Mouse (Mus musculus): Measurements from ENCODE around the gene Nkx2-2. TPM values are rescaled to one million over a fixed set of nuclear protein-coding genes. Genes with fewer than 3 reads are reported as not detected.

The Nkx2-2 gene
- polyA plus RNA-seq, 1 experiment from 2014 or later = 1.5 TPM

DNA sequence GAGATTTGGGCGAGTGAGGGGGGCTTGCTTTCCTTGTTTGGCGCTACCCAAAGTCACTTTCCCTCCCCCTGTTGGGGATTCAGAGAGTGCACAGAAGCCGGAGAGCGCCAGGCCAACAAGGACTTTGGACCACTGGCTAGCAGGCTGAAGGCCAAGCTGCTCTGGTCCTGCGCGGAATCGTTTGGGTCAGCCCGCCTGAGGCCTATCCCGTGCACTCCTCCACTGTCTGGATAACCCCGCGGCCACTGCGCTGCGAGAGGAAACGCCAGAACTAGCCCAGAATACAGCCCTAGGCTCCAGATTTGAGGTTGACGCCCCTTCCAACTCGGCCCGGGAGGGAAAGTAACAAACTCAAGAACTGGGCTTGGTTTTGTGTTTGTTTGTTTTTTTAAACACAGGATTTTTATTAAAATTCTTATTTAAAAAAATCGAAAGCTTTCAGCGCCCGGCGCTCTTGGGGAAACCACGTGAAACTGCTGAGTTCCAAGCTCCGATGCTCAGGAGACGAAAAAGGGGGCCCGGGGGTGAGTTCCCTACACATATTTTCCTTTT lies 11.3 kb downstream of the Nkx2-2 start:
- H3K27me3 ChIP-seq (ENCODE audit: control insufficient read depth, insufficient read depth, low read length) = peaks cover 86% of the 10 kb centered on the region
- 0 out of 2 replicates have a peak overlapping the region, but pooled peaks have one; percentile 0 for H3K4me3 ChIP-seq (replicated peaks; ENCODE audit: low read length)
- H3K9me3 ChIP-seq (replicated peaks; ENCODE audit: control insufficient read depth, low read length) = no peaks in the 10 kb centered on the region
- peaks cover 19% of the 10 kb centered on the region; the same call in 1 of the 2 replicates for H3K4me1 ChIP-seq (ENCODE audit: control insufficient read depth, insufficient read depth, low read length)
- no peak overlapping the region for H3K27ac ChIP-seq (ENCODE audit: low read length)
- no peak overlapping the region for H3K4me2 ChIP-seq (ENCODE audit: low read depth, low read length)
- 10% methylated on average over 25 of the region's 25 CpGs for WGBS
- H3K36me3 ChIP-seq (ENCODE audit: control insufficient read depth, insufficient read depth, low read length) = no peaks in the 10 kb centered on the region
- no peak for ATAC-seq (ENCODE audit: insufficient read depth, low FRiP score)
- H3K9ac ChIP-seq (ENCODE audit: low read length) = no peak overlapping the region

DNA sequence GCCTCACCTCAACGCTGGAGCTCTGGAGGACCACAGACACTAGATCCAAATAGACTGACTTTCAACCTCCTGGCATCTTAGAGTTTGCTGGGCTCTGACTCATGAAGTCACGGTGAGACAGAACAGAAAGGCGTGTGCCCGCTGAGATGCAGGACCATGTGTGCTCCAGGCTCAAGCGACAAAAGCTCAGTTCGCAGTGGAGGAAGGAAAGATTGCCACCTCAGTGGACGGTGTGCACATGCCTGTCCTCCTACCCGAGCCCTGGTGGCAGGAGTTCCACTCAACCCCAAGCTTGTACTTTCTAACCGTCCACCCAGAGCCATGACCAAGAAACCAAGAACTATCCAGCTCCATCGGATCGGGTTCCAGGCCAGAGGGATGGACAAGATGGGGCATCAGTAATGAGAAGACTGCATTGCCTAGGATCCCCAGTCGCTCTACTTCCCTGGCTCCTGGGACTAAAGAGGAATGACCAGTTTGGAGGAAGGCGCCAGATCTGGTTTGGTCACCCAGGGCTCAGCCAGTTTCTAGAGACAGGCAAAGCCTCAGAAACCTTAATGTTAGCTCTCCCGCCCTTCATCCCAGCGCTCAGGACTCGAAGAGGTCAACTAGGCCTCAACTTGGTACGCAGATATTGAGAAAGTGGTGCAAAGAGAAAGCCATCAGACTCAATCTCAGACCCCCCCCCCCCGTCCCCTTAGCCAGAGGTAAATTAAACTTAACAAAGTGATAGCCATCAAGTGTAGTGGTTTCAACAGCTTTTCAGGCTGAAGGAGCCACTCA lies 11.9 kb downstream of the Nkx2-2 start:
- Histone ChIP-seq H3K4me2 (ENCODE audit: low read depth, low read length) (no peak overlapping the region), H3K27me3 (ENCODE audit: control insufficient read depth, insufficient read depth, low read length) (peaks cover 81% of the 10 kb centered on the region), H3K4me1 (ENCODE audit: control insufficient read depth, insufficient read depth, low read length) (peaks cover 19% of the 10 kb centered on the region; the same call in 1 of the 2 replicates), H3K9me3 (replicated peaks; ENCODE audit: control insufficient read depth, low read length) (no peaks in the 10 kb centered on the region), H3K36me3 (ENCODE audit: control insufficient read depth, insufficient read depth, low read length) (no peaks in the 10 kb centered on the region), H3K9ac (ENCODE audit: low read length) (no peak overlapping the region), H3K27ac (ENCODE audit: low read length) (no peak overlapping the region), H3K4me3 (replicated peaks; ENCODE audit: low read length) (no peak overlapping the region)
- ATAC-seq (ENCODE audit: insufficient read depth, low FRiP score) = no peak
- WGBS = 21% methylated on average over 18 of the region's 18 CpGs

DNA sequence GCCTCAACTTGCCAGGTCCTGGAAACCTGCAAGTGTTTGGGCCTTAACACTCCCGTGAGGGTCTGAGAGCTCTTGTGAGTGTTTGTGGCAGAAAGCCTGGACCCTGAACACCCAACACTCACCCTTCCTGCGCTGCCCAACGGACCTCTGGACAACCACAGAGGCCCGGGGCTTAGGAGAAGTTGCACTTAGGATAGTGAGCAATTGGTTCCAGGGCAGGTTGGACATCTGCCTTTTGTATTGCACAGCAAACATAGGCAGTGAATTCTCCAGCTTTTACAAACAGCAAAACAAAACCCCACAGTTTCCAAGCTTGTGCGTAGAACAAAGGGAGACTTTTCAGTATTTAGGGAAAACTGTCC lies 12.8 kb downstream of the Nkx2-2 start:
- Histone ChIP-seq H3K4me2 (ENCODE audit: low read depth, low read length) (no peak overlapping the region), H3K27me3 (ENCODE audit: control insufficient read depth, insufficient read depth, low read length) (peaks cover 80% of the 10 kb centered on the region), H3K9ac (ENCODE audit: low read length) (no peak overlapping the region), H3K36me3 (ENCODE audit: control insufficient read depth, insufficient read depth, low read length) (no peaks in the 10 kb centered on the region), H3K4me3 (replicated peaks; ENCODE audit: low read length) (no peak overlapping the region), H3K4me1 (ENCODE audit: control insufficient read depth, insufficient read depth, low read length) (peaks cover 19% of the 10 kb centered on the region; the same call in 1 of the 2 replicates), H3K27ac (ENCODE audit: low read length) (no peak overlapping the region), H3K9me3 (replicated peaks; ENCODE audit: control insufficient read depth, low read length) (no peaks in the 10 kb centered on the region)
- ATAC-seq (ENCODE audit: insufficient read depth, low FRiP score) = no peak
- 16% methylated on average over 5 of the region's 5 CpGs for WGBS

DNA sequence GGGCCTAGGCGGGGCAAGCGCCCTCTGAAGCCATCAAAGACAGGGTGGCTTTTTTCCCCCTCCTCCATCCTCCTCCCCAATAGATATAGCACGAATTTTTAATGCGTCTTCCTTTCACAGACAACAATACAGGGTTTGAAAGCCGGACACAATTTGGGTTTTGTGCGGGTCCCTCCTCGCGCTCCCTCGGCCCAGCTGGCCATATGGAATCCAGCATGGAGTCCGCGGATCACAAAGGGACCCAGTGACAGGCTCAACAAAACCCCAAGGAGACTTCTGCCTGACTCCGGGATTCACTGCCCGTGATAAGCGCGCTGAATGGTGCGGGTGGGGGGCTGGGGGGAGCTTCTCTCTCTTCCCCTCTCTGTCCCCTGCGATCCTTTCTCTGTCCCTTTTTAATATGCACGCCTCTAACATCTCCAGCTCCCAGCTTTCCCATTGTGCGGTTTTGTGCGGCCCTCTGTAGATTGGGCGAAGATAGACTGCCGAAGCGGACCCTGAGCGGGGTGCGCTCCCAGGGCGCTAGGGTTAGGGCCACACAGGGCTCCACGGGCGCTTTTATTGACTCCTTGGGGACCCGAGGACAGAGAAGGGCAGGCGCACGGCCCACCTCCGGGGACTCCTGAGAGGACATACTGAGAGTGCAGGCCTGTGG lies 13.3 kb downstream of the Nkx2-2 start:
- H3K4me1 ChIP-seq (ENCODE audit: control insufficient read depth, insufficient read depth, low read length) = peaks cover 19% of the 10 kb centered on the region; the same call in 1 of the 2 replicates
- ATAC-seq (ENCODE audit: insufficient read depth, low FRiP score) = no peak
- WGBS = 9% methylated on average over 32 of the region's 32 CpGs
- H3K27ac ChIP-seq (ENCODE audit: low read length) = no peak overlapping the region
- H3K36me3 ChIP-seq (ENCODE audit: control insufficient read depth, insufficient read depth, low read length) = no peaks in the 10 kb centered on the region
- H3K9ac ChIP-seq (ENCODE audit: low read length) = no peak overlapping the region
- no peak overlapping the region for H3K4me3 ChIP-seq (replicated peaks; ENCODE audit: low read length)
- peaks cover 75% of the 10 kb centered on the region for H3K27me3 ChIP-seq (ENCODE audit: control insufficient read depth, insufficient read depth, low read length)
- no peaks in the 10 kb centered on the region for H3K9me3 ChIP-seq (replicated peaks; ENCODE audit: control insufficient read depth, low read length)
- no peak overlapping the region for H3K4me2 ChIP-seq (ENCODE audit: low read depth, low read length)

DNA sequence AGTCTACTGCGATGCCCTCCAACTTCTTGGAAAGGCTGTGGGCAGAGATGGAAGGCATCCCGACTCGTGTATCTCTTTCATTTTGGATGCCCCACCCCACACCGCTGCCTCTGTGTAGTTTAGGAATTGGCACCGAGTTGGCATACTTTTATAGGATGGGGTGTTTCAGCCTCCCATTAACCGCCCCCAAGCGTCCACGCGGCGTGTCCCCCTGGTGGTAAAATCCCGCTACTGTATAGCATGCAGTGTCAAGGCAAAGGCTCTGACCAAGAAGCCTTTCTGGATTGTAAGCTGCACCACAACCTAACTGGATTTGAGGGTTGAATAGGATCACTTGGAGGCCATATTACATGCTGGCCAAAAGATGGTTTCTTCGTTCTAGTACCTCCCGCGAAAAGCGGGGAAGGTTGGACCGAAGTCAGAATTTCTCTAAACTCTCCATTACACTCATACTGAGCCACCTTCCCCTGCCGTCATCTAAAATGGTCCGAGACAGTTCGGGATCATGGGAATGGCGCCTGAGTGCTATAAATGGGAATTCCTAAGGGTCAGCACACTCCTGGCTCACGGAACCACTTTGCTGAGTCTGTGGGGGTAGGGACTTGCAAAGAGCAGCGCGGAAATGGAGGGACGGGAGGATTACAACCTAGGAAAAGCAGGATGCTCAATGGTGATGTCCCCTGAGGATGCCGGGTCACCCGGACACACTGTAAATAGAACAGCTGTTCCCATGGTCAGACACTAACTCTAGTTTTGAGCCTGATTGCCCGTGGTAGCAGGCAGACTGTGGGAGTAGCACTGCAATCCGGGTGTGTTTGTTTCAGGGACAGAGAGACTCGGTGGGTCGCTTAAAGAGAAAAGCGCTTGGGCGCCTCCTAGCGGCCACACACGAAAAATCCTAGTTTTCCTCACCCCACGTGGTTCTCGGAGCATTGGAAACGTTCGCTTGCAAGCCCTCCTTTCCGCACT lies 15.7 kb downstream of the Nkx2-2 start:
- 0 out of 2 replicates have a peak, but pooled peaks cover 8% of the 10 kb centered on the region for H3K4me1 ChIP-seq (ENCODE audit: control insufficient read depth, insufficient read depth, low read length)
- H3K27ac ChIP-seq (ENCODE audit: low read length) = no peak overlapping the region
- H3K9me3 ChIP-seq (replicated peaks; ENCODE audit: control insufficient read depth, low read length) = no peaks in the 10 kb centered on the region
- peaks cover 58% of the 10 kb centered on the region for H3K27me3 ChIP-seq (ENCODE audit: control insufficient read depth, insufficient read depth, low read length)
- no peak overlapping the region for H3K9ac ChIP-seq (ENCODE audit: low read length)
- H3K36me3 ChIP-seq (ENCODE audit: control insufficient read depth, insufficient read depth, low read length) = no peaks in the 10 kb centered on the region
- peak overlapping the region; percentile 24 for H3K4me3 ChIP-seq (replicated peaks; ENCODE audit: low read length)
- ATAC-seq (ENCODE audit: insufficient read depth, low FRiP score) = peak; percentile 68; the same call in 1 of the 2 replicates
- WGBS = under 1% methylated on average over 39 of the region's 39 CpGs
- peak overlapping the region; percentile 49 for H3K4me2 ChIP-seq (ENCODE audit: low read depth, low read length)

DNA sequence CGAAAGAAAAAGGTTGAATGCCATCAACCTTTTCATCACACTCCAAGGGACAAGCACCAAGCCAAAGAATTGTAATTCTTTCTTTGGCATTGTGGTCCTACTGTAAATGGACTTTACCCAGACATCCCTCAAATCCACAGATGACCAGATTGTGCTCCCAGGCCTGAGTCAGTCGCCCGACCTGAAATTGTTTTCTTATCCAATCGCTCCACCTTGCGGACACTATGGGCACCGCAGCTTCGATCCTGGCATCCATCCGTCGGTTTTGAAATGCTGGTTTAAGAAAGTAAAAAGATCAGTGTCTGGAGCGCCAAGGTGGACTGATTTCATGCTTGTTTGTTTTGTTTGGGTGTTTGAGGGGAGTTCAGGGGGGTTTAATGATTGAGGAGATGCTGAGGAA lies 16.4 kb downstream of the Nkx2-2 start:
- ATAC-seq (ENCODE audit: insufficient read depth, low FRiP score) = no peak
- Histone ChIP-seq H3K9ac (ENCODE audit: low read length) (no peak overlapping the region), H3K4me1 (ENCODE audit: control insufficient read depth, insufficient read depth, low read length) (0 out of 2 replicates have a peak, but pooled peaks cover 8% of the 10 kb centered on the region), H3K4me3 (replicated peaks; ENCODE audit: low read length) (peak overlapping the region; percentile 24), H3K27ac (ENCODE audit: low read length) (no peak overlapping the region), H3K4me2 (ENCODE audit: low read depth, low read length) (peak overlapping the region; percentile 49), H3K9me3 (replicated peaks; ENCODE audit: control insufficient read depth, low read length) (no peaks in the 10 kb centered on the region), H3K27me3 (ENCODE audit: control insufficient read depth, insufficient read depth, low read length) (peaks cover 51% of the 10 kb centered on the region), H3K36me3 (ENCODE audit: control insufficient read depth, insufficient read depth, low read length) (no peaks in the 10 kb centered on the region)
- WGBS = 9% methylated on average over 10 of the region's 10 CpGs

DNA sequence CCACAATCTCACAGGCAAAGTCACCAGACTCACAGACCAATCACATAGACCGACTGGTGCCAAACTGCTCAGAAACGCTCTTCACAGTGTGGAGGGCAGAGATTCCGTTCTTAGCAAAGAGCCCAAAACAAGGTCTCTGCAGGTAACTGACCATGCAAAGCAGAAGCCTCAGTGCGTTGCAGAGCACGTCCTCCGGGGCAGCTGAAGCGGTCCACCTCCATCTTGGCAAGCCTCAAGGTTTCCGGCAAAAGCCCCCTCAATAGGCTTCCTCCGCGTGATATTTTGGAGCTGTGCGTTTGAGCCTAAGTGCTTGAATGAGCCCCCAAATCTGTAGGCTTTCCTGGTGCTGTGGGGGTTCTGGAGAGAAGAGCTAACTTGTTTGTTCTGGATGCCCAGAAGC lies 18.7 kb downstream of the Nkx2-2 start:
- 83% methylated on average over 11 of the region's 11 CpGs for WGBS
- Histone ChIP-seq H3K27me3 (ENCODE audit: control insufficient read depth, insufficient read depth, low read length) (peaks cover 28% of the 10 kb centered on the region), H3K4me2 (ENCODE audit: low read depth, low read length) (no peak overlapping the region), H3K27ac (ENCODE audit: low read length) (no peak overlapping the region), H3K4me3 (replicated peaks; ENCODE audit: low read length) (no peak overlapping the region), H3K4me1 (ENCODE audit: control insufficient read depth, insufficient read depth, low read length) (0 out of 2 replicates have a peak, but pooled peaks cover 8% of the 10 kb centered on the region), H3K9ac (ENCODE audit: low read length) (no peak overlapping the region), H3K36me3 (ENCODE audit: control insufficient read depth, insufficient read depth, low read length) (no peaks in the 10 kb centered on the region), H3K9me3 (replicated peaks; ENCODE audit: control insufficient read depth, low read length) (no peaks in the 10 kb centered on the region)
- ATAC-seq (ENCODE audit: insufficient read depth, low FRiP score) = no peak

DNA sequence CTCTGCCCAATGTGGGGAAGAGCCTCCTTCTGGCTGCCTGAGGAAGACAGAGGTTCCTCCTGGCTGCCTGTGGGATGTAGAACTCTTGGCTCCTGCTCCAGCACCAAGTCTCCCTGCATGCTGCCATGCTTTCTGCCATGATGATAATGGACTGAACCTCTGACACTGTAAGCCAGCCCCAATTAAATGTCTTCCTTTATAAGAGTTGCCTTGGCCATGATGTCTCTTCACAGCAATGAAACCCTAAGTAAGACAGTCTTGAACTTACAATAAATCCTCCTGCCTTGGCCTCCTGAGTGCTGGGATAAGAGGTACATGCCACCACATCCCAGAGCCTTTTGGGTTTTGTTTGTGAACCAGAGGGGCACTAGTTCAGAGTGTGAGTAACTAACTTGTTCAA lies 20.3 kb downstream of the Nkx2-2 start:
- H3K4me3 ChIP-seq (replicated peaks; ENCODE audit: low read length) = no peak overlapping the region
- no peak overlapping the region for H3K9ac ChIP-seq (ENCODE audit: low read length)
- no peak for ATAC-seq (ENCODE audit: insufficient read depth, low FRiP score)
- H3K4me2 ChIP-seq (ENCODE audit: low read depth, low read length) = no peak overlapping the region
- H3K27ac ChIP-seq (ENCODE audit: low read length) = no peak overlapping the region
- H3K36me3 ChIP-seq (ENCODE audit: control insufficient read depth, insufficient read depth, low read length) = no peaks in the 10 kb centered on the region
- no peaks in the 10 kb centered on the region for H3K9me3 ChIP-seq (replicated peaks; ENCODE audit: control insufficient read depth, low read length)
- H3K4me1 ChIP-seq (ENCODE audit: control insufficient read depth, insufficient read depth, low read length) = 0 out of 2 replicates have a peak, but pooled peaks cover 8% of the 10 kb centered on the region
- peaks cover 18% of the 10 kb centered on the region for H3K27me3 ChIP-seq (ENCODE audit: control insufficient read depth, insufficient read depth, low read length)

All from stomach, embryonic 16.5 days (tissue).